Mouse (Mus musculus): Measurements from ENCODE around the gene Parp8.
A peak's percentile ranks its signal among the peaks of the same experiment; 100 is the strongest.

The Parp8 gene

GRCm38 (mm10) chr13:117025226-117026067 is at the start of gene Parp8:
Gene Parp8 (minus strand): TSS chr13:117025537.
- DNase-seq (ENCODE audit: low spot score) = peak; percentile 73

GRCm38 (mm10) chr13:117062628-117063315 is 37.4 kb upstream of the Parp8 start:
- no peak for DNase-seq (ENCODE audit: low spot score)

GRCm38 (mm10) chr13:117056466-117056865 is 31.1 kb upstream of the Parp8 start:
- DNase-seq (ENCODE audit: low spot score) = peak; percentile 48

GRCm38 (mm10) chr13:117054811-117055496 is 29.6 kb upstream of the Parp8 start:
- no peak for DNase-seq (ENCODE audit: low spot score)

DNA sequence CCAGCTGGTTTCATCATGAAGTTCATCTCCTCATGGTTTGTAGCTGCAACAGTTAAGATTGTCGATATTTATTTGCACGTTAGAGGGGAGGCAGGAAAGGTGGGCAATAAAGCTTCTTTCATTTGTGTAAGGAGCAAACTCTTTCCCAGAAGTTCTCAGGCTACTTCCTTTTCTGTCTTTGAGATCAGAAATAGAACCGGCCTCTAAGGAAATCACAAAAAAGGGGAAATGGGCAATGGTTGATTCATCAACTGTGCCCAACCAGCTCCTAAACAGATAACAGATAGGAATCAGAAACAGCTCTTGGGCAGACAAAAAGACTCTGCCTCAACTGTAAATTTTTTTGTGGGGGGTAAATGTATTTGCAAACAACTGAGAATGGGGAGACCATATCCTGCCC is 27.4 kb upstream of the Parp8 start:
- no peak for DNase-seq (ENCODE audit: low spot score)

GRCm38 (mm10) chr13:117048541-117048971 is 23.2 kb upstream of the Parp8 start:
- DNase-seq (ENCODE audit: low spot score) = no peak

GRCm38 (mm10) chr13:117043567-117043966 is 18.2 kb upstream of the Parp8 start:
- DNase-seq (ENCODE audit: low spot score) = no peak

DNA sequence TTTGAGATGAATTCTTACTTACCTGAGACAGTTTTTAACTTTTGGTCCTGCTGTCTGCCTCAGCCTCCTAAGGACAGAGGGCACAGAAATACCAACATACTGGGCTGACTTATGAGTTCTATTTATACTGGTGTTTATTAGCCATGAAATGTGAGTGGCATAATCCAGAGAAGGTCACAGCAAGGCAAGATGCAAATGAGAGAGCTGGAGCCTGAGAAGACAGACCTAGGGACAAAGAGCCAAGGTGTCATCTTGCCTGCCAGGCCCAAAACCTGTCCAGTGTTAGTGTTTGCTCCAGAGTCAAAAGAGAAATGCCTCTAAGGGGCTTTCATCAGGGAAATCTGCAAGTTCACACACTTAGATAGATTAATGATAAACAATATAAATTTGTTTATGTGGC is 15.7 kb upstream of the Parp8 start:
- no peak for DNase-seq (ENCODE audit: low spot score)

DNA sequence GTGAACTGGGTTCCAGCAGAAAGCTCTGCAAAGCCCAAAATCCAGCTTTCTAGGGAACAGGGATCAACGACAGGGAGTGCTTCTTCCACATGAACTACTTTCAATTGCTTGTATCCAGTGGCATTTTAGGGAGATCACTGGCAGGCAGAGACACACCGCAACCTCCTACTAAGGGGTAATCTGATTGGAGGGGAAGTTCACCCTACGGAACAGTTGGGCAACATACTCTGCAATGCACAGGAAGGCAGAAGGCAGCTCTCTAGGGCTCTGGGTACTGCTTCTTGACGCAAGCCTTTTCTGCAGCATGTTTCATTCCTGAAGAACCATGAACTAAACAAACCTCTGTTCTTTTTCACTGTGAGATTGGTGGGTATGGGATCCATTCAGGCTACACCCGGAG is 10.9 kb upstream of the Parp8 start:
- no peak for DNase-seq (ENCODE audit: low spot score)

DNA sequence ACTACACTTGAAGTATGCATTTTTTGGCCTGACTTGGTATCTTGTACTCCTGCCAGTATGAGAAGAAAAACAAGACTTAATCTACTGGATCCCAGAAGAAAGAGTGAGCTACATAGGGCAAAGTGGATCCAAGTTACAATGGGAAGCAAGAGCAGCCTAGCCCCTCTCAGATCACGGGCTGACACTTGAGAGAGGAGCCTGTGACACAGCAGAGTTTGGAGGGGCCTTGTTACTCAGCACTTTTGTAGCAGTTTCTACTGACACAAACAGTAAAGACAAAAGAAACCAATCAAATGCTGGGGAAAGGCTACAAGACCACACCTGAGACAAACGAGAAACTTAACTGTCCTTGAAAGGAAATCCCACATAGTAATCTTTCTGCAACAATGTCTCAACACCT is 9.8 kb upstream of the Parp8 start:
- DNase-seq (ENCODE audit: low spot score) = no peak

DNA sequence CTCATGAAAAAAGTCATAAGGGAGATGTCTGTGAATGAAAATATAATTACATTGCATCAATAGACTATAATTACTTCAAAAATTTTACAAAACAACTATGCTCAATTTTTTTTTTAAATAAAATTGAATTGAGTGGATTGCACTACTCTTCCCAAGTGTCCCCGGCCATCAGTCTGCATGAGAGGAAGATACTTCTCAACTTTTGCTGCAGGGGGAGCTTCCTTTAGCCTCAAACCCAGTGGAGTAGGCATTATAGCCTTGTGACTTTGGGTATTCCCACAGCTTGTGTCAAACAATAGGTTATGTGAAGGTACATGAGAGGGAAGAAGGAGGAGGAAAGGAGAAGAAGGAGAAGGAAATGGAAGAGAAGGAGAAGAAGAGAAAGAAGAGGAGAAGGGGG is 9.3 kb upstream of the Parp8 start:
- no peak for DNase-seq (ENCODE audit: low spot score)

DNA sequence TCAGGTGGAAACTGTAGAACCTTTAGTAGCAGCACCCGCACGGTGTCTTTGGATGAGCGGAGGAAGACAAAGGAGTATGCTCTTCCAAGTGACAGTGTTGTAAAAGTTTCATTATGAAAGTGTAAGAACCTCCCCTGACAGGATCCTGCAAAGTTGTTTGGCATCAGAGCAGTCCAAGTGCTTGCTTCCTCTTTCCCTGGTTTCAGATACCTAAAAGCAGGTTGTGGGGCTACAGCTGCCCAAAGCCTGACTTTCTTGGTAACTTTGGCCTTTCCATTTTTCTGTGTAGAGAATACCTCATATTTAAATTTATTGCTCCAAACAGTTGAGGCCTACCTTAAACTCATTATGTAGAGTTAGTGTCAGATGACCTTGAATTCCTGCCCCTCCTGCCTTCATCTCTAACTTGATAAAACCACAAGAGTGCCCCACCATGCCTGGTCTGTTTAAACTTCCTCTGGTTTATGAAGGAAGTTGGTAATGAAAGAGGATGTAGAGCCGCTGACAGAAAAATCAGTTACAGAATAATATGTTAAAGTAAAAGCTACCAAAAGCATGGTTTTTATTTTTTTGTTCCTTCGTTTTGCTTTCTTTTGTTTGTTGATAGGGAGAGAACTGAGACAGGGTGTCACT is 8.5 kb upstream of the Parp8 start:
- DNase-seq (ENCODE audit: low spot score) = no peak

DNA sequence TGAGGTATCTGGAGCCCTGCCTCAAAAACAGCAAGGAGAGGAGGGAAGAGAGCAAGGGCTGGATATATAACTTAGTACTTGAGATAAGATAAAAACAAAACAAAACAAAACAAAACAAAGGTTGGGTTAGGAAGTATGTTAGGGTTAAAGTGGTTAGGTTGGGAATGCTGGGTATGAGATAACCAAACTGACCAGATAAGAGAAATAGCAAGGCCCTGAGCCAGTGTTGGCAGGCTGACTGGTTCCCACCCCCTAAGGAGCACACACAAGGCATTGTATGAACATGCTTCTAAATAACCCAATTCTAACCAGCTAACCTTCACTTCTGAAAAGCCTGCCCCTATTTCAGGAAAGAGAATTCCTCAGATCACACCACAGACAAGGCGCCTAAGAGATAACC is 7.1 kb upstream of the Parp8 start:
- no peak for DNase-seq (ENCODE audit: low spot score)

GRCm38 (mm10) chr13:117031546-117031945 is 6.2 kb upstream of the Parp8 start:
- no peak for DNase-seq (ENCODE audit: low spot score)

DNA sequence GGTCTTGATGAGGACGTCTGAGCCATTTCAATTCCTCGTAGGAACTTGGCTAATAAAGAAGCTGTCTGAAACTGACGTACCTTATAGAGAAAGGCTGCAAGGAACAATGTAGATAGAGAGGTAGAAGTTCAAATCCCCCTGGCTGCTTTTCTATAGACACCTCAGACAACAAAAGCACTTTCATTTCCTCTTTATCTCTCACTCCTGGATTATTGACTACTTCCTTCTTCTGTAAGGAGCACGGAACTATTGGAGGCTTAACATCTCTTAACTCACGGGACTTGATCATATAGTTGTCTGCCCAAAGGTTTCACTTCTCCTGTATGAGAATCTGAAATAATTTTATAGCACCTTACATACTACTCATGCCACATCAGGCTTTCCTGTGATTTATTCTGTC is 2.9 kb upstream of the Parp8 start:
- DNase-seq (ENCODE audit: low spot score) = no peak

DNA sequence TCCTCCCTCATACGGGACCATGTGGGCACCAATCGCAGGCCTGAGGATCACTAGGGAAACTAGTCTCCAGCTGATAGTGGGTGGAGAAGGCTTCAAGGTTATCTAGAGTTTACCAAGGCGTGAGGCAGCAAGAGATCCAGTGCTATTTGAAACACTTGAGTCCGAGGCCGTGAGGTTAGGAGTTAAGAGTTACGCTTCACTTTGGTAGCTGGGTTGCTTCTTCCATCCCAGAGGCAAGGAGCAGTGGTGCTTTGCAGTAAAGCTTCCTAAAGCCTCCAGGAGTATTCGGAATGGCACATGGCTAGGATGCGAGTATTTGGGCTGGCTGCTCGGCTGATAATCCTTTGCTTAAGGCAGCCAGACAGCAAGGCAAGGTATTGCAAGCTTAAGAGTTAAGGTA is 2.0 kb upstream of the Parp8 start:
- DNase-seq (ENCODE audit: low spot score) = no peak

GRCm38 (mm10) chr13:117026276-117026780 is 991 bp upstream of the Parp8 start:
- no peak for DNase-seq (ENCODE audit: low spot score)

DNA sequence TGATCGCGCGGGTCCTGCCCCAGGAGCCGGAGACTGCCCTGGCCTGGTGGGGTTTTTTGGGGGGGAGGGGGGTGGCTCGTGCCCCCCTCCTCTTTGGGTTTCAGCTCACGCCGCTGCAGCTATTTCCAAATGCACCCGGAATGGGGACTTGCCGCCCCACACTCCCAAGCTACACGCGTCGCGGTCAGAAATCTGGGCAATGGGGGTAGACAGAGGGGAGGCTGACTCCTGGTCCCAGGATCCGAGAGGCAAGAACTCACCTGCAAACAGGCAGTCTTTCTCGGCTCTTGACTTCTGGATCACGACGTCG is 466 bp downstream of the Parp8 start:
- no peak for DNase-seq (ENCODE audit: low spot score)

- DNase-seq (ENCODE audit: low spot score) = peak; percentile 76
Observed at GRCm38 (mm10) chr13:117024127-117024915, 1.0 kb downstream of the Parp8 start.

DNA sequence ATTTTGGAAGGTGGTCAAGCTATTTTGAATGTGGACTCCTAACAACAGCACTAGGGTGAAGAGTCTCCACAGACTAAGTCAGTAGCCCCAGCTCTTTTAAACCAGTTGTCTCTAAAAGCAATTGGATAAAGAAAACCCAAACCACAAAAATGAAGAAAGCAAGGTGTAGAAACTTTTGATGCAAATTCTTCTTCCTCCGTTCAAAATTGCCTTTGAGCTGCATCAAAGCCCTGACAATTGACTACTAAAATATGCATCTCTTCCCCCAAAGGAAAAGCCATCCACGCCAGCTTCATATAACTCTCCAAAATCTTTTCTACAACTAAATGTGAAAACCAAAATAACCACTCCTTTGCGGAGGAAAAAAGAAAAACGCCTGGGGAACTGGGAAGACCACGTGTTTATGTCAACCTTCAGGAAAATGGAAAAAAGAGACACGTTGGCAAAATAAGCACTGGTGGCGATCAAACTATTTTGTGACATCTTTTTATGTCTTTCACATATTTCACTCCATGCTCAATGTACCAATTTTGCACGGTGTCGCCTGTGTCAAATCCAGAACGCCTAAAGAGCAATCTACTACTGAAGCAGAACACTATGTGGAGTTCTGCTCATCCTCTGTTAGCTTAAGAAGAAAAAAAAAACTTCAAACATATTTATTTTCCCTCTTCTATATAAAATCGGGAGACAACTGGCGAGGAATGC is 1.8 kb downstream of the Parp8 start:
- peak; percentile 40 for DNase-seq (ENCODE audit: low spot score)

DNA sequence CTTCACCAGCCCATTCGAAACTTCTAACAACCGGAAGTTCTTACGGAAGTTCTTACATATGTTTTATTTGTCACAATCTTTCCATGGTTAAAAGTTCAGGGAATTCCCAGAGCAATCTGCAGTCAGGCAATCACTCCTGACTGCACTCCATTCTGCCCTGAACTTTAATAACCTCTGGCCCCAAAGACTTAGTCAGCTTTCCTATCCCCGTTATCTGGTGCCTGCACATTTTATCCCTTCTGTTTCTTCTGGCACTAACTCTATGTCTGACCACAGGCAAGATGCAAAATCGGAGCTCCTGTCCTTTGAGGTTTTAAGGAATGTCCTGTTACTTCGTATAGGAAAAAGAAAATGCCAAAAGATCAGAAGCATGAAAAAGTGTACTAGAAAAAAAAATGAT is 4.7 kb downstream of the Parp8 start:
- DNase-seq (ENCODE audit: low spot score) = peak; percentile 24

All from MN1 (cell line).